Mouse (Mus musculus): ENCODE results near the gene Gm49325. TPM values are rescaled to one million over a fixed set of nuclear protein-coding genes. Genes with fewer than 3 reads are reported as not detected.

Gm49325 gene
- polyA plus RNA-seq, 1 experiment: not detected

GRCm38 (mm10) chr10:77589117-77589516 is 16.9 kb upstream of the Gm49325 start:
- H3K4me1 ChIP-seq (ENCODE audit: control insufficient read depth, insufficient read depth, insufficient read length, low read length): peaks cover 41% of the 10 kb centered on the region
- no peak overlapping the region for H3K27ac ChIP-seq (ENCODE audit: insufficient read depth, low read depth, low read length)
- peaks cover 62% of the 10 kb centered on the region for H3K36me3 ChIP-seq (ENCODE audit: control insufficient read depth, insufficient read depth, low read length)
- H3K4me3 ChIP-seq (ENCODE audit: low read depth, low read length): no peak overlapping the region
- no peaks in the 10 kb centered on the region for H3K27me3 ChIP-seq (ENCODE audit: control insufficient read depth, insufficient read depth, low read length)
- WGBS: 81% methylated on average over 7 of the region's 7 CpGs
- no peak for TF ChIP-seq CTCF (IDR thresholded peaks at IDR 0.05; ENCODE audit: extremely low read depth, insufficient read length, insufficient replicate concordance, low read depth, low read length)
- TF ChIP-seq POLR2A (IDR thresholded peaks at IDR 0.05; ENCODE audit: low read depth, low read length): no peak

GRCm38 (mm10) chr10:77589749-77590148 is 16.2 kb upstream of the Gm49325 start:
- peaks cover 40% of the 10 kb centered on the region for H3K4me1 ChIP-seq (ENCODE audit: control insufficient read depth, insufficient read depth, insufficient read length, low read length)
- peaks cover 67% of the 10 kb centered on the region for H3K36me3 ChIP-seq (ENCODE audit: control insufficient read depth, insufficient read depth, low read length)
- no peak overlapping the region for H3K27ac ChIP-seq (ENCODE audit: insufficient read depth, low read depth, low read length)
- H3K27me3 ChIP-seq (ENCODE audit: control insufficient read depth, insufficient read depth, low read length): no peaks in the 10 kb centered on the region
- 90% methylated on average over 8 of the region's 8 CpGs for WGBS
- no peak overlapping the region for H3K4me3 ChIP-seq (ENCODE audit: low read depth, low read length)
- TF ChIP-seq POLR2A (IDR thresholded peaks at IDR 0.05; ENCODE audit: low read depth, low read length): no peak
- no peak for TF ChIP-seq CTCF (IDR thresholded peaks at IDR 0.05; ENCODE audit: extremely low read depth, insufficient read length, insufficient replicate concordance, low read depth, low read length)

GRCm38 (mm10) chr10:77590812-77591211 is 15.2 kb upstream of the Gm49325 start:
- Histone ChIP-seq H3K4me1 (ENCODE audit: control insufficient read depth, insufficient read depth, insufficient read length, low read length) (peaks cover 38% of the 10 kb centered on the region), H3K4me3 (ENCODE audit: low read depth, low read length) (no peak overlapping the region), H3K27ac (ENCODE audit: insufficient read depth, low read depth, low read length) (no peak overlapping the region), H3K36me3 (ENCODE audit: control insufficient read depth, insufficient read depth, low read length) (peaks cover 77% of the 10 kb centered on the region), H3K27me3 (ENCODE audit: control insufficient read depth, insufficient read depth, low read length) (no peaks in the 10 kb centered on the region)
- WGBS: 35% methylated on average over 6 of the region's 6 CpGs
- TF ChIP-seq CTCF (IDR thresholded peaks at IDR 0.05; ENCODE audit: extremely low read depth, insufficient read length, insufficient replicate concordance, low read depth, low read length) (peak; percentile 77), POLR2A (IDR thresholded peaks at IDR 0.05; ENCODE audit: low read depth, low read length) (no peak)

GRCm38 (mm10) chr10:77591546-77591945 is 14.5 kb upstream of the Gm49325 start:
- H3K27me3 ChIP-seq (ENCODE audit: control insufficient read depth, insufficient read depth, low read length): no peaks in the 10 kb centered on the region
- H3K36me3 ChIP-seq (ENCODE audit: control insufficient read depth, insufficient read depth, low read length): peaks cover 79% of the 10 kb centered on the region
- no peak for TF ChIP-seq CTCF (IDR thresholded peaks at IDR 0.05; ENCODE audit: extremely low read depth, insufficient read length, insufficient replicate concordance, low read depth, low read length)
- no peak for TF ChIP-seq POLR2A (IDR thresholded peaks at IDR 0.05; ENCODE audit: low read depth, low read length)
- 79% methylated on average over 6 of the region's 6 CpGs for WGBS
- H3K4me3 ChIP-seq (ENCODE audit: low read depth, low read length): no peak overlapping the region
- no peak overlapping the region for H3K27ac ChIP-seq (ENCODE audit: insufficient read depth, low read depth, low read length)
- H3K4me1 ChIP-seq (ENCODE audit: control insufficient read depth, insufficient read depth, insufficient read length, low read length): peaks cover 31% of the 10 kb centered on the region

GRCm38 (mm10) chr10:77596060-77596459 is 9.9 kb upstream of the Gm49325 start:
- TF ChIP-seq CTCF (IDR thresholded peaks at IDR 0.05; ENCODE audit: extremely low read depth, insufficient read length, insufficient replicate concordance, low read depth, low read length) (no peak), POLR2A (IDR thresholded peaks at IDR 0.05; ENCODE audit: low read depth, low read length) (no peak)
- Histone ChIP-seq H3K27me3 (ENCODE audit: control insufficient read depth, insufficient read depth, low read length) (no peaks in the 10 kb centered on the region), H3K27ac (ENCODE audit: insufficient read depth, low read depth, low read length) (no peak overlapping the region), H3K4me1 (ENCODE audit: control insufficient read depth, insufficient read depth, insufficient read length, low read length) (peaks cover 3% of the 10 kb centered on the region), H3K4me3 (ENCODE audit: low read depth, low read length) (no peak overlapping the region), H3K36me3 (ENCODE audit: control insufficient read depth, insufficient read depth, low read length) (peaks cover 74% of the 10 kb centered on the region)
- WGBS: 89% methylated on average over 2 of the region's 2 CpGs

GRCm38 (mm10) chr10:77603021-77603420 is 3.0 kb upstream of the Gm49325 start:
- Histone ChIP-seq H3K4me1 (ENCODE audit: control insufficient read depth, insufficient read depth, insufficient read length, low read length) (peaks cover 7% of the 10 kb centered on the region; the same call in 1 of the 2 replicates), H3K27ac (ENCODE audit: insufficient read depth, low read depth, low read length) (no peak overlapping the region), H3K4me3 (ENCODE audit: low read depth, low read length) (no peak overlapping the region), H3K36me3 (ENCODE audit: control insufficient read depth, insufficient read depth, low read length) (peaks cover 12% of the 10 kb centered on the region), H3K27me3 (ENCODE audit: control insufficient read depth, insufficient read depth, low read length) (no peaks in the 10 kb centered on the region)
- no peak for TF ChIP-seq POLR2A (IDR thresholded peaks at IDR 0.05; ENCODE audit: low read depth, low read length)
- TF ChIP-seq CTCF (IDR thresholded peaks at IDR 0.05; ENCODE audit: extremely low read depth, insufficient read length, insufficient replicate concordance, low read depth, low read length): no peak
- WGBS: 83% methylated on average over 4 of the region's 4 CpGs

GRCm38 (mm10) chr10:77604111-77604510 is 1.9 kb upstream of the Gm49325 start:
- no peak overlapping the region for H3K27ac ChIP-seq (ENCODE audit: insufficient read depth, low read depth, low read length)
- no peaks in the 10 kb centered on the region for H3K27me3 ChIP-seq (ENCODE audit: control insufficient read depth, insufficient read depth, low read length)
- no peak overlapping the region for H3K4me3 ChIP-seq (ENCODE audit: low read depth, low read length)
- 88% methylated on average over 6 of the region's 6 CpGs for WGBS
- H3K36me3 ChIP-seq (ENCODE audit: control insufficient read depth, insufficient read depth, low read length): peaks cover 2% of the 10 kb centered on the region
- H3K4me1 ChIP-seq (ENCODE audit: control insufficient read depth, insufficient read depth, insufficient read length, low read length): peaks cover 7% of the 10 kb centered on the region; the same call in 1 of the 2 replicates
- TF ChIP-seq POLR2A (IDR thresholded peaks at IDR 0.05; ENCODE audit: low read depth, low read length) (no peak), CTCF (IDR thresholded peaks at IDR 0.05; ENCODE audit: extremely low read depth, insufficient read length, insufficient replicate concordance, low read depth, low read length) (no peak)

Data from small intestine, adult 2 months (tissue).